Mouse (Mus musculus): ENCODE data around the gene Ccpg1os.

Ccpg1os gene

DNA sequence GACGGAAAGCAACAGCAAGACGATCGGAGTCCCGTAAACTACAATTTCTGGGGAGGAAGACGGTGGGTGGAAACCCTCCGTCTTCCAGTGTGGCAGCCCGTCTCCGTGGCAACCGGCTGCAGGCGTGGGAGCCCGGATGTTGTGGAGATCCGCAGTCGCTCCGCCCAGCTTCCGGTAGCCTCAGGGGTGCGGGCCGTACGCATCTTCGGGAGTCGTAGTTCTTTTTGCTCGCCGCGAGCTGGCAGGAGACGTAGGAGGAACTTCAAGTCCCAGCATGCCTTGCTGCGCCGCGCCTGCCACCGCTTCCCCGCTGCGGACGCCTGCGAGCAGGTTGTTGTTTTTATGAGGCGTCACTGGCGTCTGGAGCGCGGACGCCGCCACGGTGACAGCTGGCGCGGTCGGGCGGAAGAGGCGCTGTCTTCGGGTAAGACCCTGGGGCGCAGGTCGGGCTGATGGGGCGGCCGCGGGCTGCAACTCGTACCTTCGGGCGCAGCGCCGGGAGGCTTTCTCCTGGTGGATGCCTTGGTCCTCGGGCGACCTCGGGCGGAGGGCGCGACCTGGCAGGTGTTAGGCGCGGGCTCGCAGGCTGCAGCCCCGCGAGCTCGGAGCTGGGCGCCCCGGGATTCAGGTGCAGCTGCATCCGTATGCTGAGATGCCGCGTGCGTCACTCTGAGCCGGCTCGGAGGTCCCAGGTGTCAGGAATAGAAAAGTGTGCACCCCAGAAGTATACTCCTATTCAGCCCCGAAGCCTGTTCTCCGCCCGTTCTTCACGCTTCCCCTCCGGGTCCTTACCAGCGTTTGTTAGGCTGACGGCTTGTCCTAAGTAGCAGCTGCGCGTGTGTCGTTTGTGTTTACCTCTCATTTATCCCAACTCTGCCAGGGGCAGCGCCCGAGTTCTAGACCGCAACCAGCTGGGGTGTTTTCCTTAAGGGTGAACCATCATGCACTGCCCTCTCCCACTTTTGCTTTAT lies at the start of gene Ccpg1os, which contains the start of gene Ccpg1:
Gene Ccpg1os, minus strand, starts transcription at position 133 of the 971 bp plus-strand sequence.
Gene Ccpg1, plus strand, starts transcription at position 180 of the 971 bp plus-strand sequence.
- ChIA-PET CTCF (interaction anchor here in 3 of 4 experiments (0.5 to 2.5 kb wide), 10 partner anchors 10 to 59 kb away, joined by 3 to 14 read pairs (median 3); partner anchors contain the start of gene Rab27a (in 1 of the 3)), POLR2A (interaction anchor here in 3 of 4 experiments (0.5 to 3.2 kb wide), 29 partner anchors 9 to 346 kb away, joined by 3 to 46 read pairs (median 4); partner anchors contain the start of genes Rsl24d1 (in 2 of the 3), Gm20509 (in 1 of the 3), Khdc3 (in 1 of the 3) and Rab27a (in 1 of the 3))

GRCm38 (mm10) chr9:73033406-73033805 lies 48.2 kb upstream of the Ccpg1os start:
- ChIA-PET CTCF (interaction anchor here in 3 of 4 experiments (0.8 to 3.7 kb wide), 9 partner anchors 9 to 78 kb away, joined by 3 to 18 read pairs (median 4); partner anchors contain the start of genes Dyx1c1 (in 2 of the 3), Gm44503 (in 2 of the 3) and Rab27a (in 1 of the 3)), POLR2A (interaction anchor here in 2 of 4 experiments (0.7 to 1.5 kb wide), 7 partner anchors 10 to 76 kb away, joined by 3 to 4 read pairs (median 3); partner anchors contain the start of gene Rab27a (in 1 of the 2))

GRCm38 (mm10) chr9:73031421-73031820 lies 46.2 kb upstream of the Ccpg1os start:
- CTCF ChIA-PET: interaction anchor here in 1 of 4 experiments (2.5 to 3.7 kb wide), 2 partner anchors 13 to 60 kb away, joined by 7 to 18 read pairs; partner anchors contain the start of gene Rab27a
- POLR2A ChIA-PET: interaction anchor here in 1 of 4 experiments (1.4 kb wide), 1 partner anchor 14 kb away, joined by 4 read pairs; the partner anchor contains the start of gene Rab27a

DNA sequence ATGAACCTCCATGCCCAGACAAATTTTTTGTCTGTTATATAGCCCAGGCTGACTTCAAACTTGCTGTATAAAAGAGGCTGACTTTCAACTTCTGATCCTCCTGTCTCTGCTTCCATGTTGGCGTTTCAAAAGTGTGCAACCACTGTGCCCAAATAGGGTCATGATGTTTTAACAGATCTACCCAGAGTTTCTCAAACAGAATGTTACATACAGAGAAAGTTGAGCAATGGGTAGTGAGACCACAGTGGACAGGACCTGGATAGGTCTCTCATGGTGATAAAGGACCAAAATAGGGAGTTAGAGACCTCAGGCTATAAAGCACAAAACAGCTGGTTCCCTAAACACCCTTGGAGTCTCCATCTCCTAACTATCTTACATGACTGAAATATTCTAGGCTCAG lies 45.3 kb upstream of the Ccpg1os start:
- ChIA-PET POLR2A (interaction anchor here in 2 of 4 experiments (1.3 to 1.4 kb wide), 2 partner anchors 9 to 15 kb away, joined by 4 to 5 read pairs; partner anchors contain the start of gene Rab27a (in 1 of the 2)), CTCF (interaction anchor here in 1 of 4 experiments (2.5 to 3.7 kb wide), 2 partner anchors 14 to 61 kb away, joined by 7 to 18 read pairs; partner anchors contain the start of gene Rab27a)

DNA sequence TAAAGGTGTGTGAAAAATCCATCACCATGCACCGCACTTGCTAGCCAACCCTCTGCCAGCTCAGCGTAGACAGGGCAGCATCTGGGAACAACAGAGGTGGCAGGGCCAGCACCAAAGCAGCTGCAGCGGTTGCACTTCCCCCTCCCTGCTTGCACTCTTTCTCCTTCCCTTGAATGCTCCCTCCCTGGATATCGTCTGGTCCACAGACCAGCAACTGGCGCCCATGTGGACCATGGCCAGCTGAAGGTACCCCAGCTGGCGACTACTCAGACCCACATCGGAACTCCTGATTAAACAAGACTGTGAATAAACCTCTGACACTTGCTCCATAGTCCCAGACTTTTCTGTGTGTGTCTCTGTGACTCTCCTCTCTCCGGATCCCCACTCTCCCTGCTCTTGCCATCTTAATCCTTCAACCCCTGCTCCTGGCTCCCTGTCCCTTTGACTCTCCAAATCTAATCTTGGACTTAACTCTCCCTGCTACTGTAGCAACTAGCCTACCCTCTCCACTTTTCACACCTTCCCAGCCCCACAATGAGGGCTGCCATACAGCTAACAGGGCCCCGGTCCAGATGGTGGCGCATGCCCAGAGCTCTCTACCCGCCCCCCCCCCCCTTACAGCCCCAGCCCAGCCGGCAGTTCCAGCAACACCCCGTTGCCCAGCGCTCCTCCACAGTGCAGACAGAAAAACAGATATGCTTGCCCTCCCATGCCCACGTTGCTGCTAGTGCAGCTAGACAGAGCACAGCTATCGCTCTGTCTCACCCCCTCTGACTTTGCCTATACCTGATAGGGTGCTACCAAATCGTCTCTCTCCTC lies 40.8 kb upstream of the Ccpg1os start:
- CTCF ChIA-PET: interaction anchor here in 3 of 4 experiments (0.6 to 1.9 kb wide), 13 partner anchors 9 to 947 kb away, joined by 3 to 9 read pairs (median 3); no protein-coding TSS in a partner anchor
- POLR2A ChIA-PET: interaction anchor here in 2 of 4 experiments (0.5 to 2.2 kb wide), 10 partner anchors 11 to 66 kb away, joined by 3 to 11 read pairs (median 4); partner anchors contain the start of genes Pigb (in 1 of the 2) and Rab27a (in 1 of the 2)

DNA sequence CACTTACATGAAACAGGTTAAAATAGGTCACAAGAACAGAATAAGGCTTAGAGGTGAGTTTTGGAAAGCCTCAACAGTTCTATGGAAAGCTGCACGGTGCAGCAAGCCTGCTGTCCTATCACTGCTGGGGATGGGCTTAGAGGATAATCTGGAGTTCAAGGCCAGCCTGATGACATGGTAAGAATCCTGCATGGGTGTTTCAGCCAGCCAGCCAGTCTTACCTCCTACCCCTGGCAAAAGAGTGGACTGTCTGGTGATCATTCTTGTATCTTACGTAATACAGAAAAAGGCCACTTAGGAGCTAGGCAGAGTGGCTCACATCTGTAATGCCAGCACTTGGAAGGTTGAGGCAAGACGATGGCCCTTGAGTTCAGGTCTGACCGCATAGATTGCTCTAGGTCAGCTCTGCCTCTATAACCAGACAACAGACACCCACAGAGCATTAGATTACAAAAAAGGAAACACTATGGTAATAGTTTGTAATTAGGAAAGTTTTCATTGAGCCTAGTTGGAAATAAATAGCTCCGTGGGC lies 35.5 kb upstream of the Ccpg1os start:
- CTCF ChIA-PET: interaction anchor here in 1 of 4 experiments (0.6 kb wide), 1 partner anchor 64 kb away, joined by 3 read pairs; no protein-coding TSS in a partner anchor
- POLR2A ChIA-PET: interaction anchor here in 1 of 4 experiments (0.8 to 1.4 kb wide), 3 partner anchors 10 to 24 kb away, joined by 3 read pairs; no protein-coding TSS in a partner anchor

GRCm38 (mm10) chr9:73019841-73020240 lies 34.7 kb upstream of the Ccpg1os start:
- ChIA-PET CTCF (no interaction called here), POLR2A (interaction anchor here in 1 of 4 experiments (1.4 kb wide), 2 partner anchors 11 to 23 kb away, joined by 3 read pairs; no protein-coding TSS in a partner anchor)

GRCm38 (mm10) chr9:73014724-73015123 lies 29.5 kb upstream of the Ccpg1os start:
- CTCF ChIA-PET: interaction anchor here in 1 of 4 experiments (0.6 kb wide), 1 partner anchor 144 kb away, joined by 5 read pairs; no protein-coding TSS in a partner anchor
- POLR2A ChIA-PET: no interaction called here

DNA sequence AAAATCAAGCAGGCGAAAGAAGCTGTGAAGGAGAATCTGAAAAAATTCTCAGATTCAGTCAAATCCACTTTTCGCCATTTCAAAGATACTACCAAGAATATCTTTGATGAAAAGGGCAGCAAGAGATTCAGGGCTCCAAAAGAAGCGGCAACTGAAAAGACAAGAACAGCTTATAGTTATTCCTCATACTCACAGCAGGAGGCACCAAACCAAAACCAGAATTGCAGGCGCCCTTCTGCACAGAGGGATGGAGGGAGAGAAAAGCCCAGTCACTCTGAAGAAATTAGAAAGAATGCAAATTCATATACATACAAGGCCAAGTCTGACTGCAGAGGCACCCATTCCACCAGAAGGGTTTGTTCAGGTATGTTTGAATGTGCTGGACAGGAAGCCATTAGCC lies 27.4 kb upstream of the Ccpg1os start:
- ChIA-PET CTCF (interaction anchor here in 2 of 4 experiments (1.1 to 2.4 kb wide), 5 partner anchors 14 to 79 kb away, joined by 3 to 7 read pairs (median 4); no protein-coding TSS in a partner anchor), POLR2A (interaction anchor here in 3 of 4 experiments (0.6 to 1.6 kb wide), 11 partner anchors 8 to 101 kb away, joined by 3 to 5 read pairs (median 3); partner anchors contain the start of genes Ccpg1 (in 1 of the 3), Ccpg1os (in 1 of the 3) and Rsl24d1 (in 1 of the 3))

DNA sequence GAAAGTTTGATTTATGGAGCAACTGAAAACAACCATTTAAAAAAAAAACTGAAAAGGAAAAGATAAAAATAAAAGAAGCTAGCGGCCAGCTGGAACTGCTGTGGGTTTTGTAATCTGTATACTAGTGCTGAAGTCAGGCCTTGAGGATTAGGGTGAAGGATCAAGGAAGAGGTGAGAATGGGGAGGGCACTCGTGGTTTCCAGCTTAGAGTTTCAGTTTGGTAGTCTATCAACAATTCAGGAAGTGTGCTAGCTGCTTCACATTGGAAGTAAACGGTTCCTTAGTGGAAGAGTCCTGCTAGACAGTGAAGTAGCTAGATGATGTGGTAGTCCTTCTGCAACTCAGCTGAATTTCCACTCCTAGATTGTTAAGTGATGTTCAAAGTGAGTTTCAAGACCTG lies 23.2 kb upstream of the Ccpg1os start:
- ChIA-PET POLR2A (interaction anchor here in 2 of 4 experiments (0.7 to 1.7 kb wide), 9 partner anchors 9 to 106 kb away, joined by 3 to 7 read pairs (median 3); no protein-coding TSS in a partner anchor), CTCF (no interaction called here)

DNA sequence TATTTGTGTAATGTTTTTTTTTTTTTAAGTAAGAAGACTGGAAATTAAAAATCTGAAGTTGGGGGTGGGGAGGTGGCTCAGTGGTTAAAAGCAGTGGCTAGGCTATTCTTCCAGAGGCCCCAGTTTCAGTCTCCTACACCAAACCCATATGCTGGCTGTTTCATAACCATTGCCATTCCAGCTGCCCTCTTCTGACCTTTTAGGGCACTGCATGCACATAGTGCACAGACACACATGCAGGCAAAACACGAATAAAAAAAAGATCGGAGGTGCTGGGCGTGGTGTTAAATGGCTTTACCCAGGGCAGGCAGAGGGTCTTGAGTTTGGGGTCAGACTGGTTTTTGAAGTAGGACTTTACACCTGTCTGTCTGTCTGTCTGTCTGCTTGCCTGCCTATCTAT lies 21.0 kb upstream of the Ccpg1os start:
- ChIA-PET CTCF (interaction anchor here in 3 of 4 experiments (0.6 to 1.0 kb wide), 3 partner anchors 9 to 88 kb away, joined by 3 to 5 read pairs (median 3); no protein-coding TSS in a partner anchor), POLR2A (interaction anchor here in 2 of 4 experiments (0.9 to 1.5 kb wide), 3 partner anchors 10 to 25 kb away, joined by 3 to 7 read pairs (median 3); partner anchors contain the start of genes Ccpg1 (in 1 of the 2) and Ccpg1os (in 1 of the 2))

- POLR2A ChIA-PET: interaction anchor here in 2 of 4 experiments (0.7 to 2.1 kb wide), 5 partner anchors 8 to 24 kb away, joined by 3 to 10 read pairs (median 4); no protein-coding TSS in a partner anchor
- CTCF ChIA-PET: interaction anchor here in 3 of 4 experiments (0.5 to 2.2 kb wide), 3 partner anchors 32 to 49 kb away, joined by 3 to 5 read pairs (median 4); no protein-coding TSS in a partner anchor
Observed at GRCm38 (mm10) chr9:73005106-73005505, 19.9 kb upstream of the Ccpg1os start.

- ChIA-PET CTCF (interaction anchor here in 2 of 4 experiments (0.5 to 2.2 kb wide), 4 partner anchors 8 to 1239 kb away, joined by 3 to 5 read pairs (median 4); no protein-coding TSS in a partner anchor), POLR2A (interaction anchor here in 3 of 4 experiments (0.6 to 2.1 kb wide), 6 partner anchors 8 to 109 kb away, joined by 3 to 10 read pairs (median 4); partner anchors contain the start of gene Rsl24d1 (in 1 of the 3))
Observed at GRCm38 (mm10) chr9:73004076-73004475, 18.9 kb upstream of the Ccpg1os start.

DNA sequence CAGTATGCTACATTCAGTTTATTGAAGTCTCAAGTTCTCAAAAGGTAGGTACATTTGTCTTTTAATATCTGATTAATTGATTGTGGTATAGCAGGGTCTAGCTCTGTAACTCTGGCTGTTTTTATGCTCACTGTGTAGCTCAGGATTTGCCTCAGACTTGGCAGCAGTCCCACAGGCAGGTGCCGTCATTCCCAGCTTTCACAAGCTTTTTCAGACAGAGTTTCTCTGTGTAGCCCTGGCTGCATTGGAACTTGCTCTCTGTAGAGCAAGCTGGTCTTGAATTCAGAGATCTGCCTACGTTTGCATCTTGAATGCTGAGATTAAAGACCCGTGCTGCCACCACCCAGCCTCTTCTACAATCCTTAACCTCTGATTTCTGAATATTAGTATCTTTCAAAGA lies 17.0 kb upstream of the Ccpg1os start:
- CTCF ChIA-PET: interaction anchor here in 3 of 4 experiments (0.6 to 0.9 kb wide), 4 partner anchors 17 to 90 kb away, joined by 3 read pairs; partner anchors contain the start of genes Ccpg1 (in 1 of the 3) and Ccpg1os (in 1 of the 3)
- POLR2A ChIA-PET: interaction anchor here in 2 of 4 experiments (0.6 to 1.2 kb wide), 3 partner anchors 10 to 17 kb away, joined by 3 to 4 read pairs (median 3); partner anchors contain the start of genes Ccpg1 (in 1 of the 2) and Ccpg1os (in 1 of the 2)

DNA sequence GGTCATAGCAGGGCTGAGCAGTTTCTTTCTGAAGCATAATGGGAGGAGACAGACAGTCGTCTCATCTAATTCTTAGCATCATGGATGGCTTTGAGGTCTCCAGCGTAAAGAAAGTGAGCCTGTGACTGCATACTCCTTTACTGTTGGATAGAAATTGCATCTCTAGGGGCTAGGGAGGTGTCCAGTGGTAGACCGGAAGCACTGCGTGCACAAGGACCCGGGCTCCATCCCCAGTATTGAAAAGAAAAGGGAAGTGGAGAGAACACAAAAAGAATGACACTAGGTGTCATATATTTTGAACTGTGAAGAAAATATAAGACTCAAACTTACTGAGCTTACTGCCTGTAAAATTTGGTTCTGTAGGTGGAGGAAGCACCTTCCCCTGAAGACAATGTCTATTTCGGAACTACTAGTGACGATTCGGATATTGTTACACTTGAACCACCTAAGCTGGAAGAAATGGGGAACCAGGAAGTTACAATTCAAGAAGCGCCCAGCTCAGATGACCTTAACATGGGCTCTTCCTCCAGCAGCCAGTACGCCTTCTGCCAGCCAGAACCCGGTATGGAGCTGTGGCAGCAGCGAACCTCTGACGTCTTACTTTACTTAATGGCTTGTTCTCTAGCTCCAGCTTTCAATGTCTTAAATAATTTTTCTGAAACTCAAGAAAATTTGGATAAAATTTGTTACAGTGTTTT lies 16.3 kb upstream of the Ccpg1os start:
- CTCF ChIA-PET: interaction anchor here in 3 of 4 experiments (0.6 to 1.0 kb wide), 5 partner anchors 16 to 90 kb away, joined by 3 read pairs; partner anchors contain the start of genes Ccpg1 (in 1 of the 3) and Ccpg1os (in 1 of the 3)
- POLR2A ChIA-PET: interaction anchor here in 2 of 4 experiments (0.6 to 1.2 kb wide), 3 partner anchors 11 to 16 kb away, joined by 3 to 4 read pairs (median 3); partner anchors contain the start of genes Ccpg1 (in 1 of the 2) and Ccpg1os (in 1 of the 2)

Measured in embryonic stem cell, embryonic (primary cell).